In the genomic region with DNA sequence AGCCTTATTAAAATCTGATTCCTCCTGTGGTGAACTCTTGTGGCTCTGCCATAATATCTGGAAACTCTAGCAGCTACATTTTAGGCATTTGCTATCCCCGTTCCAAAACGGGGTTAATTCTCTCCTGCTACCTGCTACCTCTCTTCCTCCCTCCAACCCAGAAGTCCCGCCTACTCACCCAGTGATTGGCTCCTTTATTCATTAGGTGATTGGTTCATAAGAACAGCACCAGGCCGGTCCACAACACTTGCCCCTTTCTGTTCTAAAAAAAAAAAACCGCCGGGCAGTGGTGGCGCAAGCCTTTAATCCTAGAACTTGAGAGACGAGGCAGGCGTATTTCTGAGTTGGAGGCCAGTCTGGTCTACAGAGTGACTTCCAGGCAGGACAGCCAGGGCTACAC, we compare ENCODE assay signal across 9 mouse cellular contexts. TPM values are rescaled to one million over a fixed set of nuclear protein-coding genes. Genes with fewer than 3 reads are reported as not detected.
DNase-seq lines count a peak whose midpoint lies in the region; ATAC-seq and TF ChIP-seq lines count a peak whose summit lies in the region.
"Had no signal": no experiment of that assay in that cellular context is flagged by ENCODE, and none has a peak within 500 bp of the region (broad histone marks: within the 10 kb centered on the region; RNA-seq: fewer than 3 reads in every experiment).

No protein-coding gene starts in this region.

- peak overlapping the region; percentile 22 for H3K4me2 ChIP-seq in hindbrain, embryonic 14.5 days (replicated peaks)
- peak overlapping the region; percentile 60 for H3K4me2 ChIP-seq in liver, embryonic 12.5 days

- TF ChIP-seq EP300 in ES-Bruce4 (IDR thresholded peaks at IDR 0.05; ENCODE audit: insufficient read depth, low read depth, low read length): no peak

- WGBS in hindbrain, embryonic 14.5 days: 17% methylated on average over 9 of the region's 9 CpGs
- 11% methylated on average over 9 of the region's 9 CpGs for WGBS in liver, embryonic 12.5 days (ENCODE audit: insufficient replicate concordance)

- H3K4me1 ChIP-seq in ES-Bruce4 (ENCODE audit: control insufficient read depth, insufficient read depth, low read length): no peaks in the 10 kb centered on the region
- H3K4me1 ChIP-seq in hindbrain, embryonic 14.5 days (replicated peaks; ENCODE audit: control insufficient read depth, insufficient read depth, low read length): no peaks in the 10 kb centered on the region
- peaks cover 6% of the 10 kb centered on the region; the same call in 1 of the 2 replicates for H3K4me1 ChIP-seq in liver, embryonic 12.5 days

- H3K36me3 ChIP-seq in ES-Bruce4 (ENCODE audit: control insufficient read depth, insufficient read depth, low read length, poor library complexity, severe bottlenecking): no peaks in the 10 kb centered on the region
- H3K36me3 ChIP-seq in hindbrain, embryonic 14.5 days (replicated peaks; ENCODE audit: control insufficient read depth, insufficient read depth): no peaks in the 10 kb centered on the region
- H3K36me3 ChIP-seq in liver, embryonic 12.5 days: no peaks in the 10 kb centered on the region
- H3K36me3 ChIP-seq in splenic B cell, adult 2 months (ENCODE audit: control insufficient read depth, insufficient read depth, low read length, poor library complexity, severe bottlenecking): no peaks in the 10 kb centered on the region

- H3K4me3 ChIP-seq in ES-Bruce4 (ENCODE audit: low read depth, low read length): peak overlapping the region; percentile 81
- H3K4me3 ChIP-seq in hindbrain, embryonic 14.5 days (replicated peaks; ENCODE audit: low read length): no peak overlapping the region
- H3K4me3 ChIP-seq in liver, embryonic 12.5 days: peak overlapping the region; percentile 47

- peak overlapping the region; percentile 76 for H3K27ac ChIP-seq in ES-Bruce4 (ENCODE audit: insufficient read depth, low read length)
- no peak overlapping the region for H3K27ac ChIP-seq in hindbrain, embryonic 14.5 days
- no peak overlapping the region for H3K27ac ChIP-seq in liver, embryonic 12.5 days

- TF ChIP-seq POLR2A in ES-Bruce4 (IDR thresholded peaks at IDR 0.05; ENCODE audit: insufficient read depth, low read length): peak; percentile 70

- peak; percentile 29 for DNase-seq in embryo, embryonic 10.5 days (ENCODE audit: low spot score)
- no peak for DNase-seq in embryo, embryonic 11 days
- no peak for DNase-seq in hindbrain, embryonic 14.5 days (ENCODE audit: low spot score)
- DNase-seq in splenic B cell, adult 2 months (ENCODE audit: low read depth, low spot score): peak; percentile 62
- no peak for DNase-seq in left cerebral cortex, adult 11 months (ENCODE audit: low spot score)
- DNase-seq in left cerebral cortex, adult 18-20 months (ENCODE audit: low spot score in 2 of 2): no peak

- no peak for ATAC-seq in hindbrain, embryonic 14.5 days (ENCODE audit: low FRiP score)
- ATAC-seq in liver, embryonic 12.5 days: peak; percentile 84
- ATAC-seq: Patski had no signal

- no peaks in the 10 kb centered on the region for H3K27me3 ChIP-seq in ES-Bruce4 (ENCODE audit: control insufficient read depth, insufficient read depth, low read length, poor library complexity, severe bottlenecking)
- no peaks in the 10 kb centered on the region for H3K27me3 ChIP-seq in hindbrain, embryonic 14.5 days (ENCODE audit: control insufficient read depth, insufficient read depth, low read length)
- no peaks in the 10 kb centered on the region for H3K27me3 ChIP-seq in liver, embryonic 12.5 days (replicated peaks)
- H3K27me3 ChIP-seq in splenic B cell, adult 2 months (ENCODE audit: control insufficient read depth, insufficient read depth, low read length, poor library complexity, severe bottlenecking): no peaks in the 10 kb centered on the region
- H3K27me3 ChIP-seq: Patski had no signal

- TF ChIP-seq CTCF in ES-Bruce4 (IDR thresholded peaks at IDR 0.05; ENCODE audit: low read depth, low read length): no peak

- H3K9me3 ChIP-seq in ES-Bruce4 (replicated peaks; ENCODE audit: control insufficient read depth, insufficient read depth, low read length, poor library complexity, severe bottlenecking): no peaks in the 10 kb centered on the region
- no peaks in the 10 kb centered on the region for H3K9me3 ChIP-seq in hindbrain, embryonic 14.5 days (ENCODE audit: control insufficient read depth, low read length)
- no peaks in the 10 kb centered on the region for H3K9me3 ChIP-seq in liver, embryonic 12.5 days (replicated peaks)

- H3K9ac ChIP-seq in ES-Bruce4 (ENCODE audit: low read depth, poor library complexity, severe bottlenecking): peak overlapping the region; percentile 78
- no peak overlapping the region for H3K9ac ChIP-seq in hindbrain, embryonic 14.5 days
- peak overlapping the region; percentile 42; the same call in 1 of the 2 replicates for H3K9ac ChIP-seq in liver, embryonic 12.5 days

RNA-seq across cellular contexts. Expression of gene Oscar, which starts 20.8 kb away (rescaled TPM):
- 0.37 TPM in 1 of 2 replicates, not detected in the other for polyA plus RNA-seq in ES-Bruce4 (2011; ENCODE audit: insufficient read depth, insufficient read length, low read depth, missing spikeins)
- 0.39 and 0.70 TPM in 2 replicates for polyA plus RNA-seq in hindbrain, embryonic 14.5 days (2014; fragmentation: Nextera tagmentation; extraction: Ambion mirVana)
- 0.08 TPM in 1 of 2 replicates, not detected in the other for polyA plus RNA-seq in liver, embryonic 12.5 days (2016; fragmentation: Nextera tagmentation; extraction: Ambion mirVana)
- total RNA-seq in left cerebral cortex, adult 18-20 months (2021): 1 to 10 TPM in 1 of 2 experiments, under 1 TPM in 1; 0.87 to 1.1 TPM

RNA-seq across cellular contexts. Expression of gene Ndufa3, which starts 22.0 kb away (rescaled TPM):
- 266 and 305 TPM in 2 replicates for polyA plus RNA-seq in ES-Bruce4 (2011; ENCODE audit: insufficient read depth, insufficient read length, low read depth, missing spikeins)
- 503 and 642 TPM in 2 replicates for polyA plus RNA-seq in hindbrain, embryonic 14.5 days (2014; fragmentation: Nextera tagmentation; extraction: Ambion mirVana)
- 295 and 296 TPM in 2 replicates for polyA plus RNA-seq in liver, embryonic 12.5 days (2016; fragmentation: Nextera tagmentation; extraction: Ambion mirVana)
- total RNA-seq in left cerebral cortex, adult 18-20 months (2021): 100 to 1,000 TPM; 543 to 558 TPM

RNA-seq across cellular contexts. Expression of gene Tfpt, which starts 34.6 kb away (rescaled TPM):
- polyA plus RNA-seq in ES-Bruce4 (2011; ENCODE audit: insufficient read depth, insufficient read length, low read depth, missing spikeins): 23.6 and 29.9 TPM in 2 replicates
- 27.0 and 31.7 TPM in 2 replicates for polyA plus RNA-seq in hindbrain, embryonic 14.5 days (2014; fragmentation: Nextera tagmentation; extraction: Ambion mirVana)
- 16.0 and 17.6 TPM in 2 replicates for polyA plus RNA-seq in liver, embryonic 12.5 days (2016; fragmentation: Nextera tagmentation; extraction: Ambion mirVana)
- total RNA-seq in left cerebral cortex, adult 18-20 months (2021): 10 to 100 TPM; 37.0 to 39.4 TPM

RNA-seq across cellular contexts. Expression of gene Prpf31, which starts 34.6 kb away (rescaled TPM):
- 67.3 and 80.1 TPM in 2 replicates for polyA plus RNA-seq in ES-Bruce4 (2011; ENCODE audit: insufficient read depth, insufficient read length, low read depth, missing spikeins)
- 79.5 and 80.8 TPM in 2 replicates for polyA plus RNA-seq in hindbrain, embryonic 14.5 days (2014; fragmentation: Nextera tagmentation; extraction: Ambion mirVana)
- 93.1 and 97.6 TPM in 2 replicates for polyA plus RNA-seq in liver, embryonic 12.5 days (2016; fragmentation: Nextera tagmentation; extraction: Ambion mirVana)
- 10 to 100 TPM; 53.0 to 55.2 TPM for total RNA-seq in left cerebral cortex, adult 18-20 months (2021)

RNA-seq across cellular contexts. Expression of gene Cnot3, which starts 49.9 kb away (rescaled TPM):
- polyA plus RNA-seq in ES-Bruce4 (2011; ENCODE audit: insufficient read depth, insufficient read length, low read depth, missing spikeins): 141 and 161 TPM in 2 replicates
- polyA plus RNA-seq in hindbrain, embryonic 14.5 days (2014; fragmentation: Nextera tagmentation; extraction: Ambion mirVana): 34.4 and 39.2 TPM in 2 replicates
- polyA plus RNA-seq in liver, embryonic 12.5 days (2016; fragmentation: Nextera tagmentation; extraction: Ambion mirVana): 32.6 and 34.4 TPM in 2 replicates
- total RNA-seq in left cerebral cortex, adult 18-20 months (2021): 10 to 100 TPM; 48.4 to 59.5 TPM

Comparison
In these comparisons a context has a peak if more than half of its experiments do, and no peak if none do; other contexts are left out.
1. DNase-seq: peak in embryo, embryonic 10.5 days (single experiment) and splenic B cell, adult 2 months (single experiment); none in embryo, embryonic 11 days (single experiment), hindbrain, embryonic 14.5 days (single experiment), left cerebral cortex, adult 11 months (single experiment) and left cerebral cortex, adult 18-20 months (0 of 2).